Mouse (Mus musculus): ENCODE measurements at regions not wholly inside any gene's neighbourhood (a gene's known extent, or its start where the extent isn't known, plus 50 kb on each side); places are given as distances from the start of the nearest gene placed in this dataset.

DNA sequence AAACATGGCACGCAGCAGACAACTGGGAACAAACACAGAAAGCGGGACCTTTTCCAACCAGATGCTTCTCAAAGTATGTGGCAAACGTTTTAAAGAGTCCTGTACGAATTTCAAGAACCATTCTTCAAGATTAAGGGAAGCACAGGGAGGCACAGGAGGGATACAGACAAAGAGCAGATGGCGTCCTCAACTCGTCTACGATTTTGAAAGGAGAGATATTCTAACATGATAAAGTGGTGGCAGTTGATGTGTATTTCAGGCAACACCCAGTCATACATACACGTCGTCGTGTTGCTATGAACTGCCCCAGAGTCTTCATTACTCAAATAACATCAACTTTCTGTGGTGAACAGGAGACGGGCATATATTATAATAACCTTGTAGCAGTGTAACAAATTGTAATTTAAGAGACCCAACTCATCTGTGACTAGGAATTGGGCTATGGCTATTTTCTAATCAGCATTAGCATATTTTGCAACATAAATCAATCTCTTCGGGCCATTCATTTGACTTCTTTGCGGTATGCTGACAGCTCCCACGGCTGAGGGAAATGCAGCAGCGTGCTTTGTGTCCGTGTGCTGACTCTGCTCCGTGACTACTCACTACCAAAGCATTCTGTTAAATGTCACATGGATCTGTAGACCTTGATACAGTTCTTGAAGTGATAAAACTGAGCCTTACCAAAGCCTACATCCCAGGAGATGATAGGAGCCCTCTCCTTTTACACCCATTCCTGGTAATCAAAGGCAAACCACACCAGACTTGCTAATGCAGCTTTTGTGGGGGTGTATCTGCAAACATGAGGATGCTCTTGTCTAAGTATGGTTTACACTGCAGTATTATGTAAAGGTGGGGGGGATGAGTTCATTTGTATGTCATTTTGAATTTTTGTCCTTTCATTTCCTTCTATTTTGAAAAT lies 144.0 kb upstream of the Adamts3 start:
- TF ChIP-seq CTCF (IDR thresholded peaks at IDR 0.05; ENCODE audit: extremely low read depth, insufficient read depth, low read length), result no peak
- TF ChIP-seq POLR2A (IDR thresholded peaks at IDR 0.05; ENCODE audit: extremely low read depth, insufficient read depth, low read length), result no peak

All from cortical plate, adult 2 months (tissue).